Mouse (Mus musculus): ENCODE measurements around the gene Zswim1. TPM values are rescaled to one million over a fixed set of nuclear protein-coding genes. Genes with fewer than 3 reads are reported as not detected.
A peak's percentile ranks its signal among the peaks of the same experiment; 100 is the strongest.
"Not testable (repeated sequence)": the region's sequence is repeated elsewhere in the genome, so short reads cannot be mapped to it uniquely, and the experiment has no call there.

The Zswim1 gene
- polyA plus RNA-seq, 1 experiment from 2014 or later = 8.6 TPM

DNA sequence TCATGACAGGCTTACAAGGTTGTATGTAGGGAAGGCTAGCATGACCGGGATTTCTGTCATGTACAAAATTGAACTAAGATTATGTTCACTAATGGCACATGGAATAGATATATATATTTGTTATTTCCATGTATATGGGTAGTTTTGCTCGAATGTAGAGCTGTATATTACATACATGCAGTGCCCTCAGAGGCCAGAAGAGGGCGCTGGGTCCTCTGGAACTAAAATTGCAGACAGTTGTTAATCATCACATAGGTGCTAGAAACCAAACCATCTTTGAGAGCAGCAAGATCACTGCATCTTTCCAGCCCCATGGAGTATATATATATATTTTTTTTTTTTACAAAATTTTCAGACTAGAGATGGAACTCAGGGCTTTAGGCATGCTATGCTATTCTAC, 23.3 kb downstream of the Zswim1 start:
- 48% methylated on average over 3 of the region's 3 CpGs for WGBS
- H3K36me3 ChIP-seq (ENCODE audit: control insufficient read depth, insufficient read depth, low read length) = peaks cover 4% of the 10 kb centered on the region; the same call in 1 of the 2 replicates
- H3K9ac ChIP-seq (ENCODE audit: low read length) = no peak overlapping the region
- no peak for ATAC-seq (ENCODE audit: insufficient number of reproducible peaks, insufficient read depth, low FRiP score, low read depth)
- H3K4me1 ChIP-seq (ENCODE audit: control insufficient read depth in 2 of 2, insufficient read depth in 2 of 2, low read length in 2 of 2) = no peaks in the 10 kb centered on the region
- H3K4me3 ChIP-seq (ENCODE audit: control insufficient read depth in 1 of 2, insufficient read depth in 1 of 2, low read depth in 1 of 2, low read length in 2 of 2) = no peak overlapping the region
- H3K27me3 ChIP-seq (ENCODE audit: control insufficient read depth, insufficient read depth, low read length) = no peaks in the 10 kb centered on the region
- H3K4me2 ChIP-seq (ENCODE audit: low read length) = no peak overlapping the region
- H3K9me3 ChIP-seq (ENCODE audit: control insufficient read depth, low read length) = no peaks in the 10 kb centered on the region
- H3K27ac ChIP-seq (replicated peaks in 1 of 2; ENCODE audit: control insufficient read depth in 1 of 2, insufficient read depth in 1 of 2, low read depth in 2 of 2, low read length in 2 of 2) = no peak overlapping the region

DNA sequence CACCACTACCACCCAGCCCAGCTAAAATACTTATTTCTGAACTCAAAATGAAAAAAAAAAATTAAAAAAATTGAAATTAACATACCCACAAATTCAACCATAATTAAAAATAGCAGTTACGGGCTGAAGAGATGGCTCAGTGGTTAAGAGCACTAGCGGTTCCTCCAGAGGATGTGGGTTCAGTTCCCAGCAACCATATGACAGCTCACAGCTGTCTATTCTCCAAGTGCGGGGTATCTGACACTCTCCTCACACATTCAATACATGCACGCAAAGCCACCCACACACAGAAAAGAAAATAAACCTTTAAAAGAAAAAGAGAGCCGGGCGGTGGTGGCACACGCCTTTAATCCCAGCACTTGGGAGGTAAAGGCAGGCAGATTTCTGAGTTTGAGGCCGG, 27.6 kb downstream of the Zswim1 start:
- no peaks in the 10 kb centered on the region for H3K9me3 ChIP-seq (ENCODE audit: control insufficient read depth, low read length)
- H3K4me2 ChIP-seq (ENCODE audit: low read length) = no peak overlapping the region
- H3K27ac ChIP-seq (replicated peaks in 1 of 2; ENCODE audit: control insufficient read depth in 1 of 2, insufficient read depth in 1 of 2, low read depth in 2 of 2, low read length in 2 of 2) = no peak overlapping the region
- H3K4me3 ChIP-seq (ENCODE audit: control insufficient read depth in 1 of 2, insufficient read depth in 1 of 2, low read depth in 1 of 2, low read length in 2 of 2) = no peak overlapping the region
- no peaks in the 10 kb centered on the region for H3K36me3 ChIP-seq (ENCODE audit: control insufficient read depth, insufficient read depth, low read length)
- WGBS = 86% methylated on average over 8 of the region's 8 CpGs
- peaks cover 13% of the 10 kb centered on the region for H3K27me3 ChIP-seq (ENCODE audit: control insufficient read depth, insufficient read depth, low read length)
- no peaks in the 10 kb centered on the region for H3K4me1 ChIP-seq (ENCODE audit: control insufficient read depth in 2 of 2, insufficient read depth in 2 of 2, low read length in 2 of 2)
- ATAC-seq (ENCODE audit: insufficient number of reproducible peaks, insufficient read depth, low FRiP score, low read depth) = no peak
- no peak overlapping the region for H3K9ac ChIP-seq (ENCODE audit: low read length)

DNA sequence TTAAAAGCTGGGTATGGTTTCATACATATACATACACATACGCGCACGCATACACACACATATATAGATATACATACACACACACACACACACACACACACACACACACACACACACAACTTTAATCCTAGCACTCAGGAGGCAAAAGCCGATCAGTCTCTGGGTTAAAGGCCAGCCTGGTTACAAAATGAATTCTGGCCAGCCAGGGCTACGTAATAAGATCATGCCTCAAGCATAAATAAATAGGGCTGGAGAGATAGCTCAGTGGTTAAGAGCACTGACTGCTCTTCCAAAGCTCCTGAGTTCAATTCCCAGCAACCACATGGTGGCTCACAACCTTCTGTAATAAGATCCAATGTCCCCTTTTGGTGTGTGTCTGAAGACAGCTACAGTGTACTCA, 33.1 kb downstream of the Zswim1 start:
- H3K4me3 ChIP-seq (ENCODE audit: control insufficient read depth in 1 of 2, insufficient read depth in 1 of 2, low read depth in 1 of 2, low read length in 2 of 2); H3K4me2 ChIP-seq (ENCODE audit: low read length); H3K9me3 ChIP-seq (ENCODE audit: control insufficient read depth, low read length); H3K27ac ChIP-seq (replicated peaks in 1 of 2; ENCODE audit: control insufficient read depth in 1 of 2, insufficient read depth in 1 of 2, low read depth in 2 of 2, low read length in 2 of 2); ATAC-seq (ENCODE audit: insufficient number of reproducible peaks, insufficient read depth, low FRiP score, low read depth); H3K9ac ChIP-seq (ENCODE audit: low read length); H3K36me3 ChIP-seq (ENCODE audit: control insufficient read depth, insufficient read depth, low read length): not testable (repeated sequence)
- Histone ChIP-seq H3K4me1 (ENCODE audit: control insufficient read depth in 2 of 2, insufficient read depth in 2 of 2, low read length in 2 of 2) (peaks cover 14 to 15% of the 10 kb centered on the region in 2 experiments), H3K27me3 (ENCODE audit: control insufficient read depth, insufficient read depth, low read length) (peaks cover 56% of the 10 kb centered on the region)
- 81% methylated on average over 5 of the region's 5 CpGs for WGBS

DNA sequence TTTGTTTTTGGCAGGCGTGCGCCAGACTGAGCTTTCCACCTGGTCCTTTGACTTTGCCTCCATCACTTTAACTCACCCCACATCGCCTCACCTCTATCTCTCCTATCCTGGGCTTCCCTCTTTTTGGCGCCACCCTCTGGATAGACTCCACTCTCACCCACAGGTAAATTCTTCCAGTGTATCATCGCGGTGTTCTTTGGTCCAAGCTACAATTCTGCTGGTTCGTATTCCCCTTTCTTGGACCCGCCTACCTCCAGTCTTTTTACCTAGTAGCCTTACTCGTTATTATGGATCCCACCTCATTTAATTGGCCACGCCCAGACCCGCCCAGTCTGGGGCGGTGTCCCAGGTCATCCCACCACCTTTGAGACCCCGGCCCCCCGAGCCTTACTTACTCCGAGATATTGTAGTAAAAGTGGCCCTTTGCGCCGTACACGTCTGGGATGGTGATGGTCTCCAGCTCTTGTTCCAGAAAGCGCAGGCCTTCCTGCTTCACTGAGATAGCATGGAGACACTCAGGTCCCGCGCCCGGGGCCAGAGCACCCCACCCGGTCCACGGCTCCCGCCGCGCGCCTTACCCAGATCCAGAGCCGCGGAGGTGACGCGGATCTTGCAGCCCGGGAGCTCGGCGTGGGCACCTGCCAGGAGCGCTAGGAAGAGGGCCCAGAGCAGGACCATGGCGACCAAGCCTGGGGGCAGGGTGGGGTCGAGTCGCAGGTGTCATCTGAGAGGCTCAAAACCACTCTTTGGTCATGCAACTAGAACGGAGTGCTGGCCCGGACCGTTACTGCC, 34.0 kb downstream of the Zswim1 start:
- Histone ChIP-seq H3K27ac (replicated peaks in 1 of 2; ENCODE audit: control insufficient read depth in 1 of 2, insufficient read depth in 1 of 2, low read depth in 2 of 2, low read length in 2 of 2) (no peak overlapping the region), H3K9me3 (ENCODE audit: control insufficient read depth, low read length) (no peaks in the 10 kb centered on the region), H3K4me2 (ENCODE audit: low read length) (peak overlapping the region; percentile 98), H3K4me1 (ENCODE audit: control insufficient read depth in 2 of 2, insufficient read depth in 2 of 2, low read length in 2 of 2) (peaks cover 14 to 19% of the 10 kb centered on the region in 2 experiments), H3K4me3 (ENCODE audit: control insufficient read depth in 1 of 2, insufficient read depth in 1 of 2, low read depth in 1 of 2, low read length in 2 of 2) (peak overlapping the region; percentile 51 to 58), H3K36me3 (ENCODE audit: control insufficient read depth, insufficient read depth, low read length) (no peaks in the 10 kb centered on the region), H3K9ac (ENCODE audit: low read length) (peak overlapping the region; percentile 66), H3K27me3 (ENCODE audit: control insufficient read depth, insufficient read depth, low read length) (peaks cover 56% of the 10 kb centered on the region)
- 2% methylated on average over 42 of the region's 42 CpGs for WGBS
- no peak for ATAC-seq (ENCODE audit: insufficient number of reproducible peaks, insufficient read depth, low FRiP score, low read depth)

GRCm38 (mm10) chr2:164857101-164857821, 34.8 kb downstream of the Zswim1 start, which contains the start of gene Pltp:
Pltp (minus strand) TSS chr2:164857711.
- peak within 1 kb of the TSS; percentile 98 for H3K4me2 ChIP-seq (ENCODE audit: low read length)
- peaks cover 56% of the 10 kb centered on the region for H3K27me3 ChIP-seq (ENCODE audit: control insufficient read depth, insufficient read depth, low read length)
- no peaks in the 10 kb centered on the region for H3K36me3 ChIP-seq (ENCODE audit: control insufficient read depth, insufficient read depth, low read length)
- peak within 1 kb of the TSS; percentile 66 for H3K9ac ChIP-seq (ENCODE audit: low read length)
- peak within 1 kb of the TSS; percentile 51 to 58 for H3K4me3 ChIP-seq (ENCODE audit: control insufficient read depth in 1 of 2, insufficient read depth in 1 of 2, low read depth in 1 of 2, low read length in 2 of 2)
- H3K4me1 ChIP-seq (ENCODE audit: control insufficient read depth in 2 of 2, insufficient read depth in 2 of 2, low read length in 2 of 2) = peaks cover 21 to 25% of the 10 kb centered on the region in 2 experiments
- H3K27ac ChIP-seq (replicated peaks in 1 of 2; ENCODE audit: control insufficient read depth in 1 of 2, insufficient read depth in 1 of 2, low read depth in 2 of 2, low read length in 2 of 2) = no peak within 1 kb of the TSS
- WGBS = under 1% methylated on average over 47 of the region's 47 CpGs
- no peaks in the 10 kb centered on the region for H3K9me3 ChIP-seq (ENCODE audit: control insufficient read depth, low read length)
- 0 out of 2 replicates have a peak, but pooled peaks have one; percentile 27 for ATAC-seq (ENCODE audit: insufficient number of reproducible peaks, insufficient read depth, low FRiP score, low read depth)

GRCm38 (mm10) chr2:164857842-164858553, 35.5 kb downstream of the Zswim1 start:
- Histone ChIP-seq H3K9ac (ENCODE audit: low read length) (peak overlapping the region; percentile 66), H3K36me3 (ENCODE audit: control insufficient read depth, insufficient read depth, low read length) (no peaks in the 10 kb centered on the region), H3K4me1 (ENCODE audit: control insufficient read depth in 2 of 2, insufficient read depth in 2 of 2, low read length in 2 of 2) (peaks cover 22 to 27% of the 10 kb centered on the region in 2 experiments), H3K27ac (replicated peaks in 1 of 2; ENCODE audit: control insufficient read depth in 1 of 2, insufficient read depth in 1 of 2, low read depth in 2 of 2, low read length in 2 of 2) (no peak overlapping the region), H3K4me3 (ENCODE audit: control insufficient read depth in 1 of 2, insufficient read depth in 1 of 2, low read depth in 1 of 2, low read length in 2 of 2) (peak overlapping the region; percentile 51 to 58), H3K4me2 (ENCODE audit: low read length) (peak overlapping the region; percentile 98), H3K27me3 (ENCODE audit: control insufficient read depth, insufficient read depth, low read length) (peaks cover 56% of the 10 kb centered on the region), H3K9me3 (ENCODE audit: control insufficient read depth, low read length) (no peaks in the 10 kb centered on the region)
- 11% methylated on average over 19 of the region's 19 CpGs for WGBS
- no peak for ATAC-seq (ENCODE audit: insufficient number of reproducible peaks, insufficient read depth, low FRiP score, low read depth)

- no peak overlapping the region for H3K4me2 ChIP-seq (ENCODE audit: low read length)
- WGBS = 38% methylated on average over 2 of the region's 2 CpGs
- H3K4me3 ChIP-seq (ENCODE audit: control insufficient read depth in 1 of 2, insufficient read depth in 1 of 2, low read depth in 1 of 2, low read length in 2 of 2) = no peak overlapping the region
- H3K27ac ChIP-seq (replicated peaks in 1 of 2; ENCODE audit: control insufficient read depth in 1 of 2, insufficient read depth in 1 of 2, low read depth in 2 of 2, low read length in 2 of 2) = no peak overlapping the region
- H3K4me1 ChIP-seq (ENCODE audit: control insufficient read depth in 2 of 2, insufficient read depth in 2 of 2, low read length in 2 of 2) = peaks cover 22 to 27% of the 10 kb centered on the region in 2 experiments
- no peak for ATAC-seq (ENCODE audit: insufficient number of reproducible peaks, insufficient read depth, low FRiP score, low read depth)
- H3K27me3 ChIP-seq (ENCODE audit: control insufficient read depth, insufficient read depth, low read length) = peaks cover 52% of the 10 kb centered on the region
- H3K36me3 ChIP-seq (ENCODE audit: control insufficient read depth, insufficient read depth, low read length) = no peaks in the 10 kb centered on the region
- no peaks in the 10 kb centered on the region for H3K9me3 ChIP-seq (ENCODE audit: control insufficient read depth, low read length)
- H3K9ac ChIP-seq (ENCODE audit: low read length) = no peak overlapping the region
Measured at GRCm38 (mm10) chr2:164859155-164859554, 36.7 kb downstream of the Zswim1 start.
